50 mouse cellular contexts compared by ENCODE assay signal in genomic region chr6:41759618-41760017, GRCm38 (mm10). TPM values are rescaled to one million over a fixed set of nuclear protein-coding genes. Genes with fewer than 3 reads are reported as not detected.
"Had no signal": no experiment of that assay in that cellular context is flagged by ENCODE, and none has a peak within 500 bp of the region (broad histone marks: within the 10 kb centered on the region; RNA-seq: fewer than 3 reads in every experiment).

No protein-coding gene starts in this region.

- H3K27me3 ChIP-seq: heart, embryonic 12.5 days; heart, embryonic 13.5 days; heart, embryonic 15.5 days; hindbrain, embryonic 12.5 days; hindbrain, embryonic 13.5 days; hindbrain, embryonic 15.5 days; intestine, embryonic 15.5 days; kidney, embryonic 15.5 days had no signal

- H3K27ac ChIP-seq: heart, embryonic 13.5 days; heart, embryonic 15.5 days; hindbrain, embryonic 10.5 days; hindbrain, embryonic 12.5 days; hindbrain, embryonic 13.5 days; hindbrain, embryonic 14.5 days; hindbrain, embryonic 15.5 days; hindbrain, postnatal 0 days; intestine, embryonic 15.5 days; kidney, embryonic 15.5 days; kidney, postnatal 0 days; layer of hippocampus, adult 2 months; left cerebral cortex, adult 2 months had no signal

- H3K4me3 ChIP-seq: heart, embryonic 12.5 days; heart, embryonic 13.5 days; heart, embryonic 15.5 days; hindbrain, embryonic 10.5 days; hindbrain, embryonic 12.5 days; hindbrain, embryonic 13.5 days; hindbrain, embryonic 15.5 days; intestine, embryonic 15.5 days; kidney, embryonic 15.5 days; layer of hippocampus, adult 2 months; left cerebral cortex, adult 2 months had no signal

- H3K4me1 ChIP-seq: heart, embryonic 12.5 days; heart, embryonic 13.5 days; heart, embryonic 15.5 days; hindbrain, embryonic 10.5 days; hindbrain, embryonic 12.5 days; hindbrain, embryonic 13.5 days; hindbrain, embryonic 15.5 days; intestine, embryonic 15.5 days; kidney, embryonic 15.5 days had no signal

- H3K9ac ChIP-seq: heart, embryonic 12.5 days; heart, embryonic 13.5 days; heart, embryonic 15.5 days; hindbrain, embryonic 12.5 days; hindbrain, embryonic 13.5 days; hindbrain, embryonic 14.5 days; hindbrain, embryonic 15.5 days; intestine, embryonic 15.5 days; kidney, embryonic 15.5 days had no signal

- ATAC-seq: hindbrain, embryonic 16.5 days; hindbrain, postnatal 0 days; inflammation-experienced regulatory T-cells, adult 6 months; intestine, embryonic 15.5 days; intestine, embryonic 16.5 days; intestine, postnatal 0 days had no signal

- DNase-seq: heart, postnatal 10 days; heart, postnatal 14 days; heart, postnatal 36 days; heart, postnatal 4 days; kidney, adult 11 months; kidney, adult 18-20 months; kidney, adult 2 months; kidney, adult 8-10 months; kidney, adult 9 months; kidney, postnatal 10 days; kidney, postnatal 14 days; kidney, postnatal 25 days; kidney, postnatal 36 days; kidney, postnatal 4 days; layer of hippocampus, adult 9-11 months; layer of hippocampus, postnatal 36 days had no signal

- H3K4me2 ChIP-seq: heart, embryonic 11.5 days; heart, embryonic 12.5 days; heart, embryonic 13.5 days; heart, embryonic 15.5 days; hindbrain, embryonic 12.5 days; hindbrain, embryonic 13.5 days; hindbrain, embryonic 14.5 days; hindbrain, embryonic 15.5 days; intestine, embryonic 15.5 days; kidney, embryonic 15.5 days had no signal

- H3K9me3 ChIP-seq: heart, embryonic 12.5 days; heart, embryonic 13.5 days; heart, embryonic 15.5 days; hindbrain, embryonic 10.5 days; hindbrain, embryonic 12.5 days; hindbrain, embryonic 13.5 days; hindbrain, embryonic 15.5 days; intestine, embryonic 15.5 days; kidney, embryonic 15.5 days had no signal

- H3K36me3 ChIP-seq: heart, embryonic 12.5 days; heart, embryonic 13.5 days; heart, embryonic 15.5 days; hindbrain, embryonic 10.5 days; hindbrain, embryonic 12.5 days; hindbrain, embryonic 13.5 days; hindbrain, embryonic 15.5 days; intestine, embryonic 15.5 days; kidney, embryonic 15.5 days had no signal

RNA-seq across cellular contexts. Expression of gene Olfr459, which starts 15.4 kb away (rescaled TPM):
- total RNA-seq: heart, postnatal 10 days; heart, postnatal 14 days; heart, postnatal 25 days; heart, postnatal 36 days; heart, postnatal 4 days; hematopoietic stem cell, adult 5-6 weeks; hindbrain, postnatal 0 days; layer of hippocampus, adult 18-20 months; layer of hippocampus, adult 2 months; layer of hippocampus, adult 8-10 months; layer of hippocampus, postnatal 10 days; layer of hippocampus, postnatal 14 days; layer of hippocampus, postnatal 25 days; layer of hippocampus, postnatal 36 days; left cerebral cortex, adult 18-20 months; left cerebral cortex, adult 2 months had no signal
- polyA plus RNA-seq: heart, embryonic 11.5 days; heart, embryonic 12.5 days; heart, embryonic 13.5 days; heart, embryonic 14.5 days; heart, embryonic 15.5 days; heart, embryonic 16.5 days; heart, postnatal 0 days; hindbrain, embryonic 10.5 days; hindbrain, embryonic 11.5 days; hindbrain, embryonic 12.5 days; hindbrain, embryonic 13.5 days; hindbrain, embryonic 14.5 days; hindbrain, embryonic 15.5 days; hindbrain, embryonic 16.5 days; hindbrain, postnatal 0 days; inflammation-experienced regulatory T-cells, adult 6 months; intestine, embryonic 15.5 days; intestine, embryonic 16.5 days; kidney, adult 2 months; kidney, embryonic 14.5 days; kidney, embryonic 15.5 days; kidney, embryonic 16.5 days; kidney, postnatal 0 days; large intestine, adult 2 months had no signal

RNA-seq across cellular contexts. Expression of gene Kel, which starts 55.5 kb away (rescaled TPM):
- total RNA-seq: hindbrain, postnatal 0 days; layer of hippocampus, adult 18-20 months; layer of hippocampus, adult 2 months; layer of hippocampus, adult 8-10 months; layer of hippocampus, postnatal 10 days; layer of hippocampus, postnatal 14 days; layer of hippocampus, postnatal 25 days; layer of hippocampus, postnatal 36 days; left cerebral cortex, adult 18-20 months; left cerebral cortex, adult 2 months had no signal
- polyA plus RNA-seq: inflammation-experienced regulatory T-cells, adult 6 months; large intestine, adult 2 months had no signal
